Mouse (Mus musculus): ENCODE measurements around the gene Atp8b5.

Atp8b5 gene

DNA sequence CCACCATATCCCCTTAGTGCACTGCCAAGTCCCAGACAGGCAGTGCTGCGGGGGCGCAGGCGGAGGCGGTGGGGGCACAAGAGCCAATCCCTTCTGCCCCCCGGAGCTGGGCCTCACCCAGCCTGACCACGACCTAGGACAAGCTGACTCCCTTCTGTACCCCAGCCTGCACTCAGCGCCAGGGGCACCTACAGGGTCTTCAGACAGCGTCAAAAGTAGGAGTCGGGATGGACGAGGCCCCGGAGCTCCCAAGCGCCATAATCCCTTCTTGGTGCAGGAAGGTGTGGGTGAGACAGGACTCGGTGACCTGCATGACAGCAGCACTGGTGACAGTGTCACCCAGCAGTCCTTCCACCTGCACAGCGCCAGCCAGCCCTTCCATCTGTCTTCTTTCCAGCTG, 147.8 kb downstream of the Atp8b5 start:
- no peak for DNase-seq (ENCODE audit: low spot score in 2 of 2)

DNA sequence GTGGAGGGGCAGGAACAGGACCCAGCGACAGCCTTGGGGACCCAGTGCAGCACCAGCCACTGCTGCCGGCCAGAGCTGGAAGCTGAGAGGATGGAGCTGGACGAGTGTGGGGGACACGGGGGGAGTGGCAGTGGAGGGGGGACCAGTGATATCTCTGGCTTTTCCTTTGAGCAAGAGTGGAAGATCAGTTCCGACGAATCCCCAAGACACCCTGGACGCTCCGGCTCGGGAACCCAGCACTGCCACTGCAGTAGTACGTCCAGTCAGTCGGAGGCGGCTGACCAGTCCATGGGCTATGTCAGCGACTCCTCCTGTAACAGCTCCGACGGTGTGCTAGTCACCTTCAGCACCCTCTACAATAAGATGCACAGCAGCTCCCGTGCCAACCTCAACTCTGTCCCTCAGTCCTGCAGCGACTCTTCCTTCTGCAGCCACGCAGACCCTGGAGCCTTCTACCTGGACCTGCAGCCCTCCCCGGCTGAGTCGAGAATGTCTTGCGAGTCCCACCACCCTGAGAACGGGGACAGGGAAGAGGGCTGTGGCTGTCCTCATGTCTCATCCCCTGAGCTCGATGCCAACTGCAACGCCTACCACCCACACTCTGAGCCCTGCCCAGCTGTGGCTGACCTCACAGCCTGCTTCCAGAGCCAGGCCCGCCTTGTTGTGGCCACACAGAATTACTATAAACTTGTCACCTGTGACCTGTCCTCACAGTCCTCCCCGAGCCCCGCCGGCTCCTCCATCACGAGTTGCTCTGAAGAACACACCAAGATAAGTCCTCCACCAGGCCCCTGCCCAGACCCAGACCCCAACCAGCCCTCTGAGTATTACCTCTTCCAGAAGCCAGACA, 148.5 kb downstream of the Atp8b5 start:
- DNase-seq (ENCODE audit: low spot score in 2 of 2) = no peak

DNA sequence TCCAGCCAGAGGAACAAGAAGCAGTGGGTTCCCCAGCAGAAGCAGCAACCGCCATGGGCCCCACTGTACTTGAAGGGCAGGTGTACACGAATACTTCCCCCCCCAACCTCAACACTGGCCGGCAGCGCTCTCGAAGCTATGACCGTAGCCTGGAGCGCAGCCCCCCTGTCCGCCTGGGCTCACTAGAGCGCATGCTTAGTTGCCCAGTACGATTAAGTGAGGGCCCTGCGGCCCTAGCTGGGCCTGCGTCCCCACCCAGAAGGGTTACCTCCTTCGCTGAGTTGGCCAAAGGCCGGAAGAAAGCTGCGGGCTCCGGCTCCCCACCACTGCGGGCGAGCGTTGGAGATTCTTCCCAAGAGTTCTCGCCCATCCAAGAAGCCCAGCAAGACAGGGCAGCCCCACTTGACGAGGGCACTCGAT, 149.1 kb downstream of the Atp8b5 start:
- no peak for DNase-seq (ENCODE audit: low spot score in 2 of 2)

DNA sequence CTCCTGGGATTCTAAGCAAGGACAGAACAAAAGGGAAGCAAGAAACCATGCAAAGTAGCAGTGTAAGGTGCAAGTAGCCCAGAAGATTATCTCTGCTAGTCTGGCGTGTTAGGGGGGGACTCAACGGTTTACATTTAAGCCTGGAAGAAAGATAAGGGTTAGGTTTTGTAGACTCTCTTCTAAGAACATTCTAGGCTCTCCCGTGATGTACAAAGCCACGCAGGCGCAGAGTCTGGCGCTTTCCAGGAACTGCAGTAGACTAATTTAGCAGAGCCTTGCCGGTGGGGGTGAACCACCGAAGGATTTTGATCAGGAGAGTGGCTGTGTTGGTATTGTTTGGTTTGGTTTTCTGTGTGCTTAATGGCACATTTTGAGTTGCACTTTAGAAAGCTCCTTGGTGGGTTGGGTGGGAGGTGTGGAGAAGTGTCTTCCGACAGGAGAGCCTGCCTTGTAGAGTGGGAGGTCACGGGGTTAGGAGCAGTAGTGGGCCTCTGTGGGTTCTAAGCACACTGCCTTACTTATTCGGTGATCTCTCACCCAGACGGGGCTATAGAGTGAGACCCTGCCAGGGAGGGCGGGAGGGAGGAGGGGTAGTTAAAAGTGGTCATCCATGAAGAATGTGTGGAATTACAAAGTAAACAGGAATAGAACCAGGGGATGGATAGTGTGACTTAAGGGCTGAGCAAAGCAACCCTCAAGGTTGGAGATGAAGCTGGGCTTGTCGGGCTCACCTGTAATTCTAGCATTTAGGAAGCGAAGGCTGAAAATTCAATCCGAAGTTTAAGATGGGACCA, 150.5 kb downstream of the Atp8b5 start:
- DNase-seq (ENCODE audit: low spot score in 2 of 2) = no peak

DNA sequence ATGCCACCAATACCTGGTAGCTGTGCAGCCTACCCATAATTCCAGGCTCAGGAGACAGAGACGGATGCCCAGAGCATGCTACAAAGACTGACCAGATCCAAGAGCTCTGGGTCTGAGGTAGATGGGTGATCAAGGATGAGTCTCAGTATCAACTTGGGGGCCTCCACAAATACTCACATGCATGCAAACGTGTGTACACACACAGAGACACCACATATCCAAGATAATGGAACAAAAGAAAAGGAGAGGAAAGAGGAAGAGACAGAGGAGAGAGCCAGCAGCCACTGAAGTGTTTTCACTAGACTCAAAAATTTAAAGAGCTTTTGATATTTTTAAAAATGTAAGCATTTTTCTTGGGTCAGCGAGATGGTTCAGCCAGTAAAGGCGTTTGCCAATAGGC, 151.5 kb downstream of the Atp8b5 start:
- DNase-seq (ENCODE audit: low spot score in 2 of 2) = no peak

DNA sequence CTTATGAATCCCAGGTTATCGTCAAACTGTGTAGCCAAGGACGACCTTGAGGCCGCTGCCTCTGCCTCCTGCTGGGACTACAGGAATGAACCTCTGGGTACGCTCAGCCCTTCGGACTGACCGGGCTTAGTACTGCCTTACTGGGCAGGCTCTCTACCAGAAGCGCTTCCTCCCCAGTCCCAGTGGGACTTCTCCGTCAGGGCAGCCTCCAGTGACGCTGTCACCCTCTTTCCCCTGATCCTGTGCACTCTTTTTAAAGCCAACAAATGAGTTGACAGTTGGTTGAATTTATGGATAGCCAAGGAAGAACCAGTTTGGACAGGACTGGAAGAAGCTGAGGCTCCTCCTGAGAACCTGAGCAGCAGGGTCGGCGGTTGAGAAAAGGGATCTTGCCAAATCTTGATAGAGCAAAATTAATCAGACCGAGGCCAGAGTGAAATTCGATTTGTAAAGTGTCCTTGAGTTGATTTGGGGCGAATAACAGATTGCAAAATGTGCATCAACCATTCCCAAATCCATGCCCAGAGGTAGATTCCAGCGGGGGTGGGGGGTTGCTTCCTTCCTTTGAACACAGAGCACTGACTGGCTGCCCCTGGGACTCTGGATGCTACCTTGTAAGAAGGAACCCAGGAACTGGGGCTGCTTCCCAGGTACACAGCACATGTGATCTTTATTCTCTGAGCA, 152.2 kb downstream of the Atp8b5 start:
- DNase-seq (ENCODE audit: low spot score in 2 of 2) = no peak

DNA sequence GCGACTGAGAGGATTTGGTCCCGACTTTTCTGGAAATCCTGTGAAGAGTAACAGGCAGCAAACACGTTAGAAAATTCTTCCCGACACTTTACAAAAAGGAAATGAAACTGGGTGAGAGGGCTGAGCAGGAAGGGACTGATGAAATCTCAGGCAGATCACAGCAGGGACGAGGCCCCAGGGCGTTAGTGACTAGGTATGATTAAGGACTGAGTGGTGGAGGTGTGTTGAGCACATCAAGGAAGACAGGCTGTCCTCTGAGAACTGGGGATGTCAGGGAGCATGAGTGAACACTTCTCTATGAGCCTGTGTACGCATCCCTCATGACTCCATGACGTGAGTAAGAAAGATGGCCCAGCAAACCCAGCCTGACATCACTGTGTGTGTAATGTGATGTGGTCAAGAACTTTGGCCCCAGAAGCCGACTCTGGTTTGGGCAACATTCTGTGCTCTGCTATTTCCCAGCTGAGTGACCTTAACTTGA, 152.9 kb downstream of the Atp8b5 start:
- DNase-seq (ENCODE audit: low spot score in 2 of 2) = no peak

DNA sequence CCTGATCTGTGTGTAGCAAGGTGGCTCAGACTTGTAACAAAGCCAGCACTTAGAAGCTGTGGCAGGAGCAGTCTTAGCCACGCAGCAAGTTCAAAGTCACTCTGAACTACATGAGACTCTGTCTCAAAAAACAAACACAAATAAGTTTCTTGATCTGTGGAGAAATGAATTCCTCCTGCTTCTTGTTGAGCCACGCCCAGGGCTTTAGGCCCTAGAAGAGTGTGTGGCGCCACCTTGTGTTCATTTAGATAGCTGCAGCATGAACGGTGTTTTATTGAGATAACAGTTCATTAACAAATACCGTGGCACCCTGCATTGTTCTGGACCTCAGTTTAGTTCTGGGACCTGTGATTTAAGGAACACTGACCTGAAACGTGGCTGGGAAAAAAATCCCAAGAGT, 153.3 kb downstream of the Atp8b5 start:
- peak; percentile 56 to 63 for DNase-seq (ENCODE audit: low spot score in 2 of 2)

DNA sequence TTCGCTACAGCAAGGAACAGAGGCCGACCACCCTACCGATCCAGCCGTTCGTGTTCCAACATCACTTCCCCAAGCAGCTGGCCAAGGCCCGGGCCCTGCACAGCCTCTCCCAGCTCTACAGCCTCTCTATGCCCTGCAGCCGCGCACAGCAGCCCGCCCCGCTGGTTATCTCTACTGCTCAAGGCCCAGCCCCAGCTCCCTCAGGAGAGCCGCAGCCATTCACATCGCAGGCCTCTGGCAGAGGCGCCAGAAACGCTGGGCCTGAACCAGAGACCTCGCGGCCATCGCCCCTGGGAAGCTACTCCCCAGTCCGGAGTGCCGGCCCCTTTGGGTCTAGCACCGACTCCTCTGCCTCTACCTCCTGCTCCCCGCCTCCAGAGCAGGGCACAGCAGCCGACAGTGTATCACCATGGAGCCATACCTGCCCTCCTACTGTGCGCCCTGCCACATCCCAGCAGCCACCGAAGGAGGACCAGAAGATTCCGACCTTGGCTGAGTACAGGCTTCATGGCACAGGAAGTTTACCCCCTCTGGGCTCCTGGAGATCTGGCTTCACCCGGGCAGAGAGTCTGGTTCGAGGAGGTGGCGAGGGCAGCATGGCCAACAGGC, 154.8 kb downstream of the Atp8b5 start:
- DNase-seq (ENCODE audit: low spot score in 2 of 2) = no peak

Data from frontal cortex, postnatal 25 days (tissue).